Mouse (Mus musculus): Measurements from ENCODE around the gene A830031A19Rik. TPM values are rescaled to one million over a fixed set of nuclear protein-coding genes. Genes with fewer than 3 reads are reported as not detected.

A830031A19Rik gene
- total RNA-seq, 2 experiments from 2014 or later = not detected

GRCm38 (mm10) chr11:24097026-24097425, 22.2 kb upstream of the A830031A19Rik start:
- no peak for ATAC-seq (replicated peaks; ENCODE audit: low FRiP score, poor library complexity, severe bottlenecking)

- no peak for ATAC-seq (replicated peaks; ENCODE audit: low FRiP score, poor library complexity, severe bottlenecking)
These were observed 21.6 kb upstream of the A830031A19Rik start for GRCm38 (mm10) chr11:24096483-24096882.

- no peak for ATAC-seq (replicated peaks; ENCODE audit: low FRiP score, poor library complexity, severe bottlenecking)
These were observed 21.0 kb upstream of the A830031A19Rik start for GRCm38 (mm10) chr11:24095656-24096353.

- no peak for ATAC-seq (replicated peaks; ENCODE audit: low FRiP score, poor library complexity, severe bottlenecking)
These were observed 20.4 kb upstream of the A830031A19Rik start for GRCm38 (mm10) chr11:24095236-24095635.

- peak; percentile 59 for ATAC-seq (replicated peaks; ENCODE audit: low FRiP score, poor library complexity, severe bottlenecking)
These were observed 19.2 kb upstream of the A830031A19Rik start for GRCm38 (mm10) chr11:24094086-24094487.

- no peak for ATAC-seq (replicated peaks; ENCODE audit: low FRiP score, poor library complexity, severe bottlenecking)
These were observed 17.8 kb upstream of the A830031A19Rik start for GRCm38 (mm10) chr11:24092618-24093017.

GRCm38 (mm10) chr11:24091393-24092080, 16.7 kb upstream of the A830031A19Rik start:
- ATAC-seq (replicated peaks; ENCODE audit: low FRiP score, poor library complexity, severe bottlenecking) = no peak

GRCm38 (mm10) chr11:24090443-24090842, 15.6 kb upstream of the A830031A19Rik start:
- no peak for ATAC-seq (replicated peaks; ENCODE audit: low FRiP score, poor library complexity, severe bottlenecking)

GRCm38 (mm10) chr11:24087069-24087468, 12.2 kb upstream of the A830031A19Rik start:
- no peak for ATAC-seq (replicated peaks; ENCODE audit: low FRiP score, poor library complexity, severe bottlenecking)

GRCm38 (mm10) chr11:24085986-24086385, 11.1 kb upstream of the A830031A19Rik start:
- no peak for ATAC-seq (replicated peaks; ENCODE audit: low FRiP score, poor library complexity, severe bottlenecking)

- ATAC-seq (replicated peaks; ENCODE audit: low FRiP score, poor library complexity, severe bottlenecking) = no peak
These were observed 9.7 kb upstream of the A830031A19Rik start for GRCm38 (mm10) chr11:24084590-24084989.

- no peak for ATAC-seq (replicated peaks; ENCODE audit: low FRiP score, poor library complexity, severe bottlenecking)
These were observed 9.2 kb upstream of the A830031A19Rik start for GRCm38 (mm10) chr11:24084077-24084476.

- 0 out of 2 replicates have a peak, but pooled peaks have one; percentile 28 for ATAC-seq (replicated peaks; ENCODE audit: low FRiP score, poor library complexity, severe bottlenecking)
These were observed 8.6 kb upstream of the A830031A19Rik start for GRCm38 (mm10) chr11:24083423-24083822.

- no peak for ATAC-seq (replicated peaks; ENCODE audit: low FRiP score, poor library complexity, severe bottlenecking)
These were observed 8.2 kb upstream of the A830031A19Rik start for GRCm38 (mm10) chr11:24083076-24083405.

GRCm38 (mm10) chr11:24082385-24083075, 7.7 kb upstream of the A830031A19Rik start:
- ATAC-seq (replicated peaks; ENCODE audit: low FRiP score, poor library complexity, severe bottlenecking) = no peak

GRCm38 (mm10) chr11:24081687-24082384, 7.0 kb upstream of the A830031A19Rik start:
- ATAC-seq (replicated peaks; ENCODE audit: low FRiP score, poor library complexity, severe bottlenecking) = peak; percentile 46

- no peak for ATAC-seq (replicated peaks; ENCODE audit: low FRiP score, poor library complexity, severe bottlenecking)
These were observed 6.3 kb upstream of the A830031A19Rik start for GRCm38 (mm10) chr11:24081016-24081686.

GRCm38 (mm10) chr11:24080541-24080940, 5.7 kb upstream of the A830031A19Rik start:
- ATAC-seq (replicated peaks; ENCODE audit: low FRiP score, poor library complexity, severe bottlenecking) = no peak

Measured in erythroid progenitor cell, adult 5-6 weeks (primary cell).